Mouse (Mus musculus) MEL (cell line): ENCODE measurements around the gene Usp33.

ENCODE experiments used
- CHD2 ChIP-seq: IDR thresholded peaks from 2 replicates; pipeline ENCODE4 v1.6.1; 2011; ENCODE audit warnings: low read length, improper control_type of control experiment
- CTCF ChIP-seq, 3 experiments: IDR thresholded peaks in 2 of 3; conservative IDR thresholded peaks in 1 of 3; 2 replicates each; pipeline ENCODE4 v1.5.1; 2011 to 2012; ENCODE audit warnings: low read length in 3 of 3, low read depth in 2 of 3, mild to moderate bottlenecking in 2 of 3, improper control_type of control experiment in 1 of 3, inconsistent platforms in 1 of 3, mixed read lengths in 1 of 3, moderate library complexity in 1 of 3; ENCODE audit not compliant: control insufficient read depth in 1 of 3, insufficient read depth in 1 of 3, poor library complexity in 1 of 3, severe bottlenecking in 1 of 3
- MEF2A ChIP-seq: IDR thresholded peaks from 2 replicates; pipeline ENCODE4 v1.6.1; 2014; ENCODE audit warnings: low read depth, mild to moderate bottlenecking, inconsistent platforms, low read length, improper control_type of control experiment; ENCODE audit not compliant: poor library complexity, insufficient replicate concordance, severe bottlenecking; ENCODE audit errors: extremely low read depth
- NRF1 ChIP-seq: IDR thresholded peaks from 2 replicates; pipeline ENCODE4 v1.6.1; 2014; ENCODE audit warnings: low read depth, mild to moderate bottlenecking, inconsistent platforms, low read length, improper control_type of control experiment, moderate library complexity; ENCODE audit not compliant: poor library complexity, insufficient read depth, severe bottlenecking
- POLR2A ChIP-seq, 2 experiments: IDR thresholded peaks; 2 replicates each; pipeline ENCODE4 v1.6.1; 2011 to 2012; ENCODE audit warnings: low read length in 2 of 2, mild to moderate bottlenecking in 2 of 2, control low read depth in 1 of 2, improper control_type of control experiment in 1 of 2, low read depth in 1 of 2, moderate library complexity in 1 of 2; ENCODE audit not compliant: control insufficient read depth in 1 of 2, insufficient read depth in 1 of 2, poor library complexity in 1 of 2
- POLR2AphosphoS2 ChIP-seq: IDR thresholded peaks from 2 replicates; pipeline ENCODE4 v1.6.1; 2011; ENCODE audit warnings: low read length, improper control_type of control experiment
- RCOR1 ChIP-seq: IDR thresholded peaks from 2 replicates; pipeline ENCODE4 v1.6.1; 2012; ENCODE audit warnings: low read depth, mild to moderate bottlenecking, inconsistent platforms, low read length, improper control_type of control experiment
- TAL1 ChIP-seq: IDR thresholded peaks from 2 replicates; pipeline ENCODE4 v1.6.1; 2012; ENCODE audit warnings: mild to moderate bottlenecking, inconsistent platforms, low read length, moderate library complexity, mixed read lengths

DNA sequence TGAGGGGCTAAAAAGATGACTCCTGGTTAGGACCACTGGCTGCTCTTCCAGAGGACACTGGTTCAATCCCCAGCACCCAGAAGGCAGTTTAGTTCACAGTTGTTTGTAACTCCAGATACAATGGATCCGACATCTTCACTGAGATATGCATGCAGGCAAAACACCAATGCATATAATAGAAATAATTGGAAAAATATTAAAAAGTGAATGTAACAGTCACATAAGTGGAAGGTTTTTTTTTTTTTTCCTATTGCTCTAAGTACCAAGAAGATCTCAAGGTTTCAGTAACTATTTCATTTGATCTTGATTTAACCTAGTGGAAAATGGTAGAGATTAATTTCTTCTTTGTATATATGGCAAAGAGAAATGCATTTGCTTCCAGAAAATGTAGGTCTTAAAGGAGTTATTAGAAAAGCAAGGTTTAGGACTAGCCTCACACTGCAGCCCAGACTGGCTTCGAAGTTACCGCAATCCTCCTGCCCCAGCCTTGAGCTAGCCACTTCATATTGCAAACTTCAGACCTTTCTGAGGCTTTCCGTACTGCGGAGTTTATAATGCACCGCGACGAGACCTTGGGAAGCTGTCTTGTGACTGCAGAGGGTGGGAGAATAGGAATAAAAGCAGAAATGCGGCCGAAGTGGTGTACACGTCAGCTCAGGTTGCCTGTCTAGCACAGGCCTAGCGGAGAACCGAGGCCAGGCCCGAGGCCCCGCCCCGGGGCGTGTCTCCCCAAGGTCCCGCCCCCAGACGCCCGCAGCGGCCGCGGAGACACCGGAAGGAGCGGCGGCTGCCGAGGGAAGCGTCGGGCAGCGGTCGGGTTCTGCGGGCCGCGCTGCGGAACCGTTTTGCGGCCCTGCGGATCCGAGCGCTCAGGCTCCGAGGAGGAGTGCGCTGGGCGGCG, at the start of gene Usp33:
- TF ChIP-seq CTCF (IDR thresholded peaks at IDR 0.05 in 2 of 3, conservative IDR thresholded peaks at IDR 0.05 in 1 of 3; ENCODE audit: control insufficient read depth in 1 of 3, insufficient read depth in 1 of 3, low read depth in 2 of 3, low read length in 3 of 3, poor library complexity in 1 of 3, severe bottlenecking in 1 of 3): no peak
- TF ChIP-seq TAL1: no peak
- no peak for TF ChIP-seq MEF2A
- no peak for TF ChIP-seq NRF1
- peak; percentile 87 to 95; a peak in 3 of 4 replicates for TF ChIP-seq POLR2A (IDR thresholded peaks at IDR 0.05; ENCODE audit: control insufficient read depth in 1 of 2, insufficient read depth in 1 of 2, low read depth in 1 of 2, low read length in 2 of 2, poor library complexity in 1 of 2)
- TF ChIP-seq RCOR1: no peak
- peak; percentile 80; the same call in 1 of the 2 replicates for TF ChIP-seq POLR2AphosphoS2
- TF ChIP-seq CHD2: no peak
